Mouse (Mus musculus): Measurements from ENCODE around the gene Ift43. TPM values are rescaled to one million over a fixed set of nuclear protein-coding genes. Genes with fewer than 3 reads are reported as not detected.

Gene Ift43
- total RNA-seq, 1 experiment, result 16.9 TPM

GRCm38 (mm10) chr12:86039078-86039477 is 43.3 kb upstream of the Ift43 start:
- DNase-seq (ENCODE audit: low read depth, low spot score), result no peak
- peaks cover 0 to 2% of the 10 kb centered on the region in 2 experiments; a peak in 1 of 4 replicates for H3K4me1 ChIP-seq (ENCODE audit: control insufficient read depth in 2 of 2, insufficient read depth in 2 of 2, low read length in 2 of 2, poor library complexity in 1 of 2)
- no peak overlapping the region for H3K4me3 ChIP-seq (ENCODE audit: insufficient read depth in 1 of 2, low read depth in 1 of 2, low read length in 2 of 2, poor library complexity in 1 of 2, severe bottlenecking in 1 of 2)
- H3K9me3 ChIP-seq (ENCODE audit: control insufficient read depth, insufficient read depth, low read depth, low read length), result no peaks in the 10 kb centered on the region
- no peak overlapping the region for H3K27ac ChIP-seq (ENCODE audit: insufficient read depth, low read depth, low read length, poor library complexity, severe bottlenecking)
- no peak overlapping the region for H3K9ac ChIP-seq (ENCODE audit: insufficient read depth, low read depth, low read length, poor library complexity, severe bottlenecking)
- no peaks in the 10 kb centered on the region for H3K36me3 ChIP-seq (ENCODE audit: control insufficient read depth, insufficient read depth, low read length, poor library complexity, severe bottlenecking)
- in situ Hi-C loops (cut with MboI; ENCODE audit: low sequenced_read_pairs in 2 of 2, unreplicated experiment in 2 of 2), result no loop called here
- TF ChIP-seq ZNF384 (IDR thresholded peaks at IDR 0.05; ENCODE audit: low read depth, low read length), result no peak
- TF ChIP-seq HCFC1 (IDR thresholded peaks at IDR 0.05; ENCODE audit: borderline replicate concordance, insufficient read depth, low read length), result no peak
- no peak for TF ChIP-seq ZC3H11A (IDR thresholded peaks at IDR 0.05; ENCODE audit: borderline replicate concordance, low read depth, low read length)
- TF ChIP-seq MAFK (IDR thresholded peaks at IDR 0.05; ENCODE audit: insufficient read depth, low read depth, low read length), result no peak
- TF ChIP-seq CHD2 (IDR thresholded peaks at IDR 0.05; ENCODE audit: low read depth, low read length), result no peak

GRCm38 (mm10) chr12:86039751-86040150 is 42.6 kb upstream of the Ift43 start:
- H3K36me3 ChIP-seq (ENCODE audit: control insufficient read depth, insufficient read depth, low read length, poor library complexity, severe bottlenecking), result no peaks in the 10 kb centered on the region
- H3K4me1 ChIP-seq (ENCODE audit: control insufficient read depth in 2 of 2, insufficient read depth in 2 of 2, low read length in 2 of 2, poor library complexity in 1 of 2), result peaks cover 0 to 2% of the 10 kb centered on the region in 2 experiments; a peak in 1 of 4 replicates
- TF ChIP-seq MAFK (IDR thresholded peaks at IDR 0.05; ENCODE audit: insufficient read depth, low read depth, low read length), result no peak
- TF ChIP-seq ZNF384 (IDR thresholded peaks at IDR 0.05; ENCODE audit: low read depth, low read length), result no peak
- no peak for TF ChIP-seq CHD2 (IDR thresholded peaks at IDR 0.05; ENCODE audit: low read depth, low read length)
- no peak for TF ChIP-seq HCFC1 (IDR thresholded peaks at IDR 0.05; ENCODE audit: borderline replicate concordance, insufficient read depth, low read length)
- TF ChIP-seq ZC3H11A (IDR thresholded peaks at IDR 0.05; ENCODE audit: borderline replicate concordance, low read depth, low read length), result no peak
- no peak for DNase-seq (ENCODE audit: low read depth, low spot score)
- H3K9me3 ChIP-seq (ENCODE audit: control insufficient read depth, insufficient read depth, low read depth, low read length), result no peaks in the 10 kb centered on the region
- no peak overlapping the region for H3K27ac ChIP-seq (ENCODE audit: insufficient read depth, low read depth, low read length, poor library complexity, severe bottlenecking)
- H3K9ac ChIP-seq (ENCODE audit: insufficient read depth, low read depth, low read length, poor library complexity, severe bottlenecking), result no peak overlapping the region
- in situ Hi-C loops (cut with MboI; ENCODE audit: low sequenced_read_pairs in 2 of 2, unreplicated experiment in 2 of 2), result no loop called here
- no peak overlapping the region for H3K4me3 ChIP-seq (ENCODE audit: insufficient read depth in 1 of 2, low read depth in 1 of 2, low read length in 2 of 2, poor library complexity in 1 of 2, severe bottlenecking in 1 of 2)

GRCm38 (mm10) chr12:86046141-86046540 is 36.2 kb upstream of the Ift43 start:
- H3K9ac ChIP-seq (ENCODE audit: insufficient read depth, low read depth, low read length, poor library complexity, severe bottlenecking), result no peak overlapping the region
- H3K36me3 ChIP-seq (ENCODE audit: control insufficient read depth, insufficient read depth, low read length, poor library complexity, severe bottlenecking), result no peaks in the 10 kb centered on the region
- TF ChIP-seq CHD2 (IDR thresholded peaks at IDR 0.05; ENCODE audit: low read depth, low read length) (no peak), MAFK (IDR thresholded peaks at IDR 0.05; ENCODE audit: insufficient read depth, low read depth, low read length) (no peak), ZC3H11A (IDR thresholded peaks at IDR 0.05; ENCODE audit: borderline replicate concordance, low read depth, low read length) (no peak), ZNF384 (IDR thresholded peaks at IDR 0.05; ENCODE audit: low read depth, low read length) (no peak), HCFC1 (IDR thresholded peaks at IDR 0.05; ENCODE audit: borderline replicate concordance, insufficient read depth, low read length) (no peak)
- no peak for DNase-seq (ENCODE audit: low read depth, low spot score)
- H3K4me3 ChIP-seq (ENCODE audit: insufficient read depth in 1 of 2, low read depth in 1 of 2, low read length in 2 of 2, poor library complexity in 1 of 2, severe bottlenecking in 1 of 2), result no peak overlapping the region
- in situ Hi-C loops (cut with MboI; ENCODE audit: low sequenced_read_pairs in 2 of 2, unreplicated experiment in 2 of 2), result no loop called here
- no peak overlapping the region for H3K27ac ChIP-seq (ENCODE audit: insufficient read depth, low read depth, low read length, poor library complexity, severe bottlenecking)
- no peaks in the 10 kb centered on the region for H3K4me1 ChIP-seq (ENCODE audit: control insufficient read depth in 2 of 2, insufficient read depth in 2 of 2, low read length in 2 of 2, poor library complexity in 1 of 2)
- H3K9me3 ChIP-seq (ENCODE audit: control insufficient read depth, insufficient read depth, low read depth, low read length), result no peaks in the 10 kb centered on the region

GRCm38 (mm10) chr12:86046776-86047175 is 35.6 kb upstream of the Ift43 start:
- no peak overlapping the region for H3K4me3 ChIP-seq (ENCODE audit: insufficient read depth in 1 of 2, low read depth in 1 of 2, low read length in 2 of 2, poor library complexity in 1 of 2, severe bottlenecking in 1 of 2)

GRCm38 (mm10) chr12:86047376-86047775 is 35.0 kb upstream of the Ift43 start:
- in situ Hi-C loops (cut with MboI; ENCODE audit: low sequenced_read_pairs in 2 of 2, unreplicated experiment in 2 of 2), result no loop called here
- H3K36me3 ChIP-seq (ENCODE audit: control insufficient read depth, insufficient read depth, low read length, poor library complexity, severe bottlenecking), result no peaks in the 10 kb centered on the region
- no peaks in the 10 kb centered on the region for H3K9me3 ChIP-seq (ENCODE audit: control insufficient read depth, insufficient read depth, low read depth, low read length)
- no peaks in the 10 kb centered on the region for H3K4me1 ChIP-seq (ENCODE audit: control insufficient read depth in 2 of 2, insufficient read depth in 2 of 2, low read length in 2 of 2, poor library complexity in 1 of 2)
- H3K27ac ChIP-seq (ENCODE audit: insufficient read depth, low read depth, low read length, poor library complexity, severe bottlenecking), result no peak overlapping the region
- DNase-seq (ENCODE audit: low read depth, low spot score), result no peak
- no peak overlapping the region for H3K4me3 ChIP-seq (ENCODE audit: insufficient read depth in 1 of 2, low read depth in 1 of 2, low read length in 2 of 2, poor library complexity in 1 of 2, severe bottlenecking in 1 of 2)
- H3K9ac ChIP-seq (ENCODE audit: insufficient read depth, low read depth, low read length, poor library complexity, severe bottlenecking), result no peak overlapping the region
- no peak for TF ChIP-seq HCFC1 (IDR thresholded peaks at IDR 0.05; ENCODE audit: borderline replicate concordance, insufficient read depth, low read length)
- TF ChIP-seq CHD2 (IDR thresholded peaks at IDR 0.05; ENCODE audit: low read depth, low read length), result no peak
- no peak for TF ChIP-seq ZC3H11A (IDR thresholded peaks at IDR 0.05; ENCODE audit: borderline replicate concordance, low read depth, low read length)
- TF ChIP-seq MAFK (IDR thresholded peaks at IDR 0.05; ENCODE audit: insufficient read depth, low read depth, low read length), result no peak
- TF ChIP-seq ZNF384 (IDR thresholded peaks at IDR 0.05; ENCODE audit: low read depth, low read length), result no peak

More at GRCm38 (mm10) chr12:86046776-86047175, 35.6 kb upstream of the Ift43 start:
- Histone ChIP-seq H3K27ac (ENCODE audit: insufficient read depth, low read depth, low read length, poor library complexity, severe bottlenecking) (no peak overlapping the region), H3K36me3 (ENCODE audit: control insufficient read depth, insufficient read depth, low read length, poor library complexity, severe bottlenecking) (no peaks in the 10 kb centered on the region), H3K9me3 (ENCODE audit: control insufficient read depth, insufficient read depth, low read depth, low read length) (no peaks in the 10 kb centered on the region), H3K4me1 (ENCODE audit: control insufficient read depth in 2 of 2, insufficient read depth in 2 of 2, low read length in 2 of 2, poor library complexity in 1 of 2) (no peaks in the 10 kb centered on the region), H3K9ac (ENCODE audit: insufficient read depth, low read depth, low read length, poor library complexity, severe bottlenecking) (no peak overlapping the region)
- in situ Hi-C loops (cut with MboI; ENCODE audit: low sequenced_read_pairs in 2 of 2, unreplicated experiment in 2 of 2), result no loop called here
- DNase-seq (ENCODE audit: low read depth, low spot score), result no peak
- no peak for TF ChIP-seq CHD2 (IDR thresholded peaks at IDR 0.05; ENCODE audit: low read depth, low read length)
- no peak for TF ChIP-seq HCFC1 (IDR thresholded peaks at IDR 0.05; ENCODE audit: borderline replicate concordance, insufficient read depth, low read length)
- no peak for TF ChIP-seq MAFK (IDR thresholded peaks at IDR 0.05; ENCODE audit: insufficient read depth, low read depth, low read length)
- no peak for TF ChIP-seq ZNF384 (IDR thresholded peaks at IDR 0.05; ENCODE audit: low read depth, low read length)
- no peak for TF ChIP-seq ZC3H11A (IDR thresholded peaks at IDR 0.05; ENCODE audit: borderline replicate concordance, low read depth, low read length)
